Mouse (Mus musculus): ENCODE data around the gene Elp1. TPM values are rescaled to one million over a fixed set of nuclear protein-coding genes. Genes with fewer than 3 reads are reported as not detected.
A peak's percentile ranks its signal among the peaks of the same experiment; 100 is the strongest.

Gene Elp1
- total RNA-seq, 2 experiments from 2014 or later: 62.5 to 63.2 TPM

DNA sequence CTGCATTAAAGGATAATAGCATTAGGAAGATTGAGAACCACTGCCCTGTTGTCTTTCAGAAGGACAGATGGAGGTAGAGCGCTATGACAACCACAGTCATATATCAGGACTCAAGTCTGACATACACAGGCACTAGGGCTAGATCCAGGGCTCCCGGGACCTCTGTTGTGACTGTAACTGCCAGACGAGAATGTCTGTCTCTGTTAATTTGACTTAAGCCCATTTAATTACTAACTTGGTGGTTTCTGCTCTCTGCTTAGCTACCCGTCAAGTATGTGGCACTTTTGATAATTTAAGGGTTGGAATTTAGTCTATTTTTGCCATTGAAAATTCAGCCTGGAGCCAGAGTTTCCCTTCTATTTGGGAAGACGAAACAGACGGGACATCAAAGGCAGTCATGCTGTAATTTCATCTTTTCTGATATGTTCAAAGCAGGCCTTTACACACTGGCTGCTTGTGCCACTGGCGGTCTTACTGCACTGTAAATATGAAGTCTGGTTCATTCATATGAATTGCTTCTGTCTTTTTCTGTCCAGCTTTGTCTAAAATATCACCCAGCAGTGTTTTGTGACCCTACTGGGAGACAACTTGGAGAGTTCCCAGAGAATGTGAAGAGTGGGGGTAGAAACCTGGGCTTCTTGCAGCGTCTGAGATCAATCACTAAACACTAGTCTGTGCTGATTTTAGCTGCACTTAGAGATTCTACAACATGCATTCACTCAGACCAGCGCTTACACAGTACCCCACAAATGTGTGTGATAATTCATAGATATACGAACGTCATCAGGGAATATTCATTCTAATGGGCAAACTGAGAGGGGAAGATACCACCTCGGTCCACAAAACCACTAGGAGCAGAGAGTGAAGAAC lies 83.3 kb downstream of the Elp1 start:
- intact Hi-C loops (cut with DNase I): no loop called here
- DNase-seq (ENCODE audit: low spot score in 2 of 2): no peak

DNA sequence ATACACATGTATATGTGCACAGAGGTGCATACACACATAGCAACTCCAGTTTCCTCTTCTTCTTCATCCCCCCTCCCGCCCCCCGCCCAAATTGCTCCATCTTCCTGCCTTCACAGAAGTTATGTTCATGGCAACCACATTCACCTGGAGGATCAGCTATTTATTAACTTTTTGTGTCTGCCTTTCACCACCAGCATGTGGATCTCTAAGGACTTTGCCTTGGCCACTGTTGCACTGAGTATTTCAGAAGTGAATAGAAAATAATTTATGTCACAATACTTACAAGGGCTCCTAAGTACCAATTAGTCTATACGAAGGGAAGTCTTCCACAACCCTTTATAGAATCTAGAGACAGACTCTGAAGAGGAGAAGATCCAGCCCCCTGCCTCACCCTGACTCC lies 84.2 kb downstream of the Elp1 start:
- intact Hi-C loops (cut with DNase I): no loop called here
- DNase-seq (ENCODE audit: low spot score in 2 of 2): no peak

DNA sequence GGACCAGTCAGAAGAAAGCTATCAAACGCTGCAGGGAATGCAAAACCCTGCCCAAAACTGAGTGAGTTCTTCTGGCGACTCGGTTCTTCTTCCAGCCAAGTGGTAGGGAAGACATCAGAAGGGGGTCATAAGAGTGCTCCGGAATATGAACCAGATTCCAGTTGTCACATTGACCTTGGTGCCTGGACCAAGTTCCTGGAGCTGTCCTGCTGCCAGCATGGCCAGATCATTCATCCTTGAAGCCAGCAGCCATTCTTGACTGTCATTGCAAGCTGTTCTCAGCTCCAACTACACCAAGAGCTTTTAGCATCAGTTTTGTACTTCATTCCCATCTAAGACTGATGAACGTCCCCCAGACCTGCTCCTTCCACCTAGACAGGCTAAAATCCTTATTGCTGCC lies 85.3 kb downstream of the Elp1 start:
- intact Hi-C loops (cut with DNase I): no loop called here
- DNase-seq (ENCODE audit: low spot score in 2 of 2): no peak

DNA sequence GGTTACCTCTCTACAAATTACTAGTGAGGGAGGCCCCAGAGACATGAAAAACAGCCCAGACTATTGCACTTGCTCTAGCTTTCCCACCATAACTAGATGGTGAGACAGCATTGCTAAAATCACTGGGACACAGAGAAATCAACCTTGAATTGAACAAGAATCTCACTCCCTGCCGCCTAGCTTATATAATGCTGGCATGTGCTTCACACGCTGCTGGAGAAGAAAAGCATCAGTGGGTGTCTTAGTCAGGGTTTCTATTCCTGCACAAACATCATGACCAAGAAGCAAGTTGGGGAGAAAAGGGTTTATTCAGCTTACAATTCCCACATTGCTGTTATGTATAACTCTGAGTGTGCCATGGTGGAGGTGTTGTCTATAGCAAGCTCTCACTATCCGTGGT lies 89.0 kb downstream of the Elp1 start:
- peak; percentile 53 to 58 for DNase-seq (ENCODE audit: low spot score in 2 of 2)
- intact Hi-C loops (cut with DNase I): no loop called here

DNA sequence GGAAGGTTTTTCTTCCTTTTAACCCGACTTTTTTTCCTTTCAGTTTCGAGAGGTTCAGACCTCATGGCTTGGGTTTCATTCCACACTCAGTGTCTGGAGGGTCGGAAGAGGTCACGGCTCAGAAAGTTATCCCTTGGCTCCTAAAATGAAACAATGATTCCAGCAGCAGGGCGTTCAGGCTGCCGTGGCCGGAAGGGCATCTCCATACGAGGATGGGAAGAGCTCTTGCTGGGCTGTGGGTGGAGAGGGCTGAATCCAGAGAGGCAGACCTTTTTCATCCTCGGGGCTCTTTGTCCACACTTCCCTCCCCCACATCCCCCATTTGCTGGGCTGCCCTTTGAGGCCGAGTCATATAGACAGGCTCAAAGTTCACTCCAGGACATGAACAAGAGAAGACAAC lies 99.9 kb downstream of the Elp1 start:
- intact Hi-C loops (cut with DNase I): no loop called here
- DNase-seq (ENCODE audit: low spot score in 2 of 2): no peak

Other genes starting within 250 kb of the Elp1 start
- not detected for gene Gm26657, start 62.3 kb downstream of the Elp1 start, total RNA-seq (2021)
- gene Actl7b, start 60.9 kb downstream of the Elp1 start, total RNA-seq (2021): under 1 TPM in 1 of 2 experiments, not detected in 1; 0.36 TPM
- not detected for gene Actl7a, start 58.9 kb downstream of the Elp1 start, total RNA-seq (2021)
- 10 to 100 TPM; 16.8 to 20.1 TPM for gene Fam206a, start within 50 bp of the Elp1 start, total RNA-seq (2021)
- 10 to 100 TPM; 14.4 to 23.7 TPM for gene Ctnnal1, start 62.9 kb upstream of the Elp1 start, total RNA-seq (2021)
- 10 to 100 TPM; 39.5 to 42.0 TPM for gene Tmem245, start 145.1 kb upstream of the Elp1 start, total RNA-seq (2021)
- 100 to 1,000 TPM; 194 to 206 TPM for gene Frrs1l, start 188.1 kb upstream of the Elp1 start, total RNA-seq (2021)

All from left cerebral cortex, postnatal 36 days (tissue).